Mouse (Mus musculus): ENCODE measurements around the gene Kif2c.

Gene Kif2c

GRCm38 (mm10) chr4:117138295-117139216 is 43.9 kb downstream of the Kif2c start:
- in situ Hi-C loops (cut with MseI, MboI) = loop anchor here in 1 of 2 experiments (5.0 kb wide), 1 partner anchor 36 kb away; no protein-coding TSS in a partner anchor

- in situ Hi-C loops (cut with MseI, MboI) = loop anchor here in 1 of 2 experiments (5.0 kb wide), 1 partner anchor 34 kb away; no protein-coding TSS in a partner anchor
Measured at GRCm38 (mm10) chr4:117136034-117136433, 46.4 kb downstream of the Kif2c start.

- in situ Hi-C loops (cut with MseI, MboI) = no loop called here
Measured at GRCm38 (mm10) chr4:117134601-117134995, 47.8 kb downstream of the Kif2c start.

- in situ Hi-C loops (cut with MseI, MboI) = no loop called here
Measured at GRCm38 (mm10) chr4:117133817-117134600, 48.4 kb downstream of the Kif2c start, which contains the start of gene Plk3. Plk3 (minus strand) TSS chr4:117133963.

GRCm38 (mm10) chr4:117133366-117133796 is 49.1 kb downstream of the Kif2c start:
- in situ Hi-C loops (cut with MseI, MboI) = no loop called here

GRCm38 (mm10) chr4:117132794-117133143 is 49.7 kb downstream of the Kif2c start:
- in situ Hi-C loops (cut with MseI, MboI) = no loop called here

GRCm38 (mm10) chr4:117131890-117132793 is 50.3 kb downstream of the Kif2c start:
- in situ Hi-C loops (cut with MseI, MboI) = no loop called here

GRCm38 (mm10) chr4:117131198-117131597 is 51.2 kb downstream of the Kif2c start:
- in situ Hi-C loops (cut with MseI, MboI) = no loop called here

- in situ Hi-C loops (cut with MseI, MboI) = no loop called here
Measured at GRCm38 (mm10) chr4:117130790-117131189, 51.6 kb downstream of the Kif2c start.

GRCm38 (mm10) chr4:117127991-117128686 is 54.3 kb downstream of the Kif2c start:
- in situ Hi-C loops (cut with MseI, MboI) = no loop called here

GRCm38 (mm10) chr4:117126675-117127290 is 55.7 kb downstream of the Kif2c start, which contains the start of gene Tctex1d4:
Tctex1d4 (plus strand) TSS chr4:117126794.
- in situ Hi-C loops (cut with MseI, MboI) = no loop called here

- in situ Hi-C loops (cut with MseI, MboI) = no loop called here
Measured at GRCm38 (mm10) chr4:117125910-117126674, 56.3 kb downstream of the Kif2c start.

GRCm38 (mm10) chr4:117125348-117125909 is 57.0 kb downstream of the Kif2c start, which contains the start of gene Btbd19:
Btbd19 (minus strand) TSS chr4:117125725.
- in situ Hi-C loops (cut with MseI, MboI) = no loop called here

GRCm38 (mm10) chr4:117124518-117125347 is 57.7 kb downstream of the Kif2c start:
- in situ Hi-C loops (cut with MseI, MboI) = no loop called here

- in situ Hi-C loops (cut with MseI, MboI) = no loop called here
Measured at GRCm38 (mm10) chr4:117124218-117124517, 58.3 kb downstream of the Kif2c start.

GRCm38 (mm10) chr4:117123546-117124217 is 58.8 kb downstream of the Kif2c start:
- in situ Hi-C loops (cut with MseI, MboI) = no loop called here

GRCm38 (mm10) chr4:117122209-117122608 is 60.2 kb downstream of the Kif2c start:
- in situ Hi-C loops (cut with MseI, MboI) = no loop called here

Data from mouse trophoblast stem cell (cell line).